Mouse (Mus musculus): ENCODE measurements at regions not wholly inside any gene's neighbourhood (a gene's known extent, or its start where the extent isn't known, plus 50 kb on each side); places are given as distances from the start of the nearest gene placed in this dataset.
"Not testable (repeated sequence)": the region's sequence is repeated elsewhere in the genome, so short reads cannot be mapped to it uniquely, and the experiment has no call there.

DNA sequence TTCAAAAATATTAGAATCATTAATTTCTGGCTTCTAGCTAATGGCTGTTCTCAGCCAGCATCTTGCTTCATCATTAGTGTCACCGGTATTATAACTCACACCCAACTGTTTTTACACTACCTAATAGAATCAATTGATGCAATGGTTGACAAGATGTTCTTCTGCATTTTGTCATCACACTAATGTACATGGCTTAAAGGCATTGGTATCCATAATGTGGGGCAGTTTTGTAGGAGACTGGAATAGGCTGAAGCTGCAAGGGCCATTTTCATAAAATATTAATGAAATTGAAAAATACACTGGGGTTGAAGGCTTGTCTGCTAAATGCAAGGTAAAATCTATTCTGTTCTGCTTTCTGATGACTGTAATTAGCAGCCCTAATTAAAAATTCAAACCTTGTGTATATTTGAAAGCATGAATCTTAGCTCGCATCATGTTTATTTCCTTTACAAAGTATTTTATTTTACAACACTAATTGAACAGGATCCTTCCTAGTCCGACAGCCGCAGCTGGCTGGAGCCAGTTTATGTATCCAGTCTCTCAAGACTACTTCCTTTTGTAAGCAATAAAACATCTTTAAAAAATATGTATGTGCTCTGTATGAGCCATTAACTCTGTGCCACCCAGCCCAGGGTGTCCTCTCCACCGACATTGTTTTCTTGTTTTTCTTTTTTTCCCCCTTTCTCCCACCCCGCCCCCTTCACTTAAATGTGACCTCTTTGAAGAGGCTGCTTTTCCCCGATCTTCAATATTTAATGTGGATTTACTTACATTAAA, 259.6 kb downstream of the Pou4f1 start:
- peak; percentile 14 for DNase-seq

DNA sequence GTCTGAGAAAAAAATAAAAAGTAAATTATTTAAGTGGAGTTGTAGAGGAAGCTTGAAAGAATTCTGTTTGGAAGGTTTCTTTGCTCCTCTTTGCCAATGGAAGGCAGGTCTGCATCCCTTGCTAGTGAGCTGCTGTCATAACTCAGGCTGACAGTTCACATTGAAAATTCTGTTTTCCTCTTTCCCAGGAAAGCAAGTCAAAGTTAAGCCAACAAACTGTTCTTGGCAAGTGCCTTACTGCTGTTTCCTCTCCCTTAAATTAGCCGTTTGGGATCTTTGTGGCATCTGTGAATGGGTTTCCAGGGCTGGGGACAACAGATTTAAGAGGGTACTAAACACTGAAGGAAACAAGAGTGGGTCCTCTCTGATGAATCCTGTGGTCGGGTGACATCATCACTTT, 261.2 kb downstream of the Pou4f1 start:
- peak; percentile 9 for DNase-seq

DNA sequence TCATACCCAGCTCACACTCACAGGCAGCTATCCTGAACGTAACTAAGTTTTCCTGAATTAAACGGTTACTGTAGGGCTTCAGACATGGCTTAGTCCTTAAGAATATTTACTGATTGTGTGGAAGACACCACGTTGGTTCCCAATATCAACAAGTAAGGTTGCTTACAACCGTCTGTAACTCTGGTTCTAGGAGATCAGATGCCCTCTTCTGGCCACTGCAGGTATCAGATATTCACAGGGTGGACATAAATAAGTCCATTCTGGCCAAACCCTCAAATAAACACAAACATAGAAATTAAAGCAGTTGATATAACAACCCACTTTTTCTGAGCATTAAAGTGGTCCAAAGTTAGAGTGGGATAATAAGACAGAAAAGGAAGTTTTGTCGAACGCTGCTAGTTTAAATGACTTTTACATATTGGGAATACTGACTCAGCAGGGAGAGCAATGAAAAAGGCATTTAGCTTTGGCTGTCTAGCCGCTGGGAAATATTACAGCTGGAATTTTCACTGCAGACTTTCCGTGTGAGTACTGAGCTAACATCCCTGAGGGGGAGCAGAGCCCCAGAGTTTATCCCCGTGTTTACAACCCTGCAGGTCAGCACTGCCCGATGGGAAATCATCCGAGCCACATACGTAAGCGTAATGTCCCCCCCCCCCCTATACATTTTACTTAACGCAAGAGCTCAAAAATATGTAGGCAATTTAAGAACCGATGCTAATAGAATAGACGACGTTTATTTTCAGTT, 264.4 kb downstream of the Pou4f1 start:
- peak; percentile 41 for DNase-seq

DNA sequence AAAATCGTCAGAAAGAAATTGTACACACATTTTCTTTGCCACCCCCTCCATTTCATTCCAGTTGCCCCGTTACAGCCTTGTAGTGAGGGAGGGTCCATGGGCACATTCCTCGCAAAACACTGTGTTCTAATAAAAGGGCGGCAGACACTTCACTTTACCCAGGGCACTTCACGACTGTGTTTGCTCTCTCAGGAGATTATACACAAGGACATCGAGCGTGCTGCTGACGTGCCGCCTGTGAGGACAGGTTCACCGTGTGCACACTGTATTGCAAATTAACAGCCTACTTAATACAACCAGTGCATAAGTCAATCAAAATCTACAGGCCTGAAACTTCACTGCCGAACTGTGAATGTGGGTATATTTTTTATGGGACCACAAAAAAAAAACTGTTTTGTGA, 274.6 kb downstream of the Pou4f1 start:
- DNase-seq = no peak

DNA sequence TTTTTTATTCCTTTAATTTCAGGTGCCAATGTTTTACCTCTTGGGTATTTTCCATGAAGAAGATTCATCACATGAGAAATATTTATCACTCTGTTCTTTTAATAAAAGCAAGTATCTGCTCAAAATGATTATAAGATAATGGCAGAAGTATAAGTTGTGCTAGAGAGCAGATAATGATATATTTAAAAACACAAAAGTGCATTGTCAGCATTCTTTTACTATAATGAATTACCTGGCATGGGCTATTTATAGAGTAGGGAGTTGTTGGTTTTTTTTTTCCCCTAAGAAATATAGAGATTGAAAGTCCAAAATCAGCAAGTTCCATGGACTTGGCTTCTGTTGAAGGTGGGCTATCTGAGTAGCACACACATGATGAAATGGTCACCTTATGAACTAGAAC, 292.7 kb downstream of the Pou4f1 start:
- DNase-seq = no peak

DNA sequence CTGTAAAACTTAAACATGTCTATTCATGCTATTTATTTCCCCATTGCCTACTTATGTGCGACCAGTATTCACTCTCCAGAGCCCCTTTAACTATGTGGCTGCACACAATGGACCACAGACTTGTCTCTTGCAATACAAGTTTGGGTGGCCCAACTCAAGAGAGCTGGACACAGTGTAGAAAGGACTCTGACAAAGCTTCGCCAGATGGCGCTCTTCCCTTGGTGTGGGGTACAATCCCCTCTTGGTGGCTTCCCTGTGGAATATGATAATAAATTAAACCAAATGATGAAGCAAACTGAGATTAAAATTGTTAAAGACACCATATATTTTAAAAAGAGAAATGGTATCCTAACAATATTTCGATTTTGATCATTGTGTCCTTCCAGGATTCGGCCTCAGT, 302.6 kb upstream of the Ednrb start:
- DNase-seq = peak; percentile 67

DNA sequence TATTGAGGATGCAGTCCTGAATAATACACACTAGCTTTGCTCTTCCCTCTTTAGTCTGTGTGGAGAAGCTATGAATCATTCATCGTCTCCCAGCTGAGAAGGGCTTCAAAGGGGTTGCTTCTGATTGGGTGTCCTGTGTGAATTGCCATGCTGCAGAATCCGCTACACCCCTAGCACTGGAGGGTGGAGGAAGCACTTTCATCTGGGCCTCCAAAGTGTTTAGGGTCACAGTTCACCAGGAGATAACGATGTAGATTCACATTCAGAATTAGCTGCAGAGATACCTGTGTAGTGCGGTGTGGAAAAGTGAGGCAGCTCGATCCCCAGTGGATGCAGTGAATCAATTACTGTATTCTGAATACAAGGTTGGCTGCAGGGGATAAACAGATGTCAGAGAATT, 301.2 kb upstream of the Ednrb start:
- no peak for DNase-seq

DNA sequence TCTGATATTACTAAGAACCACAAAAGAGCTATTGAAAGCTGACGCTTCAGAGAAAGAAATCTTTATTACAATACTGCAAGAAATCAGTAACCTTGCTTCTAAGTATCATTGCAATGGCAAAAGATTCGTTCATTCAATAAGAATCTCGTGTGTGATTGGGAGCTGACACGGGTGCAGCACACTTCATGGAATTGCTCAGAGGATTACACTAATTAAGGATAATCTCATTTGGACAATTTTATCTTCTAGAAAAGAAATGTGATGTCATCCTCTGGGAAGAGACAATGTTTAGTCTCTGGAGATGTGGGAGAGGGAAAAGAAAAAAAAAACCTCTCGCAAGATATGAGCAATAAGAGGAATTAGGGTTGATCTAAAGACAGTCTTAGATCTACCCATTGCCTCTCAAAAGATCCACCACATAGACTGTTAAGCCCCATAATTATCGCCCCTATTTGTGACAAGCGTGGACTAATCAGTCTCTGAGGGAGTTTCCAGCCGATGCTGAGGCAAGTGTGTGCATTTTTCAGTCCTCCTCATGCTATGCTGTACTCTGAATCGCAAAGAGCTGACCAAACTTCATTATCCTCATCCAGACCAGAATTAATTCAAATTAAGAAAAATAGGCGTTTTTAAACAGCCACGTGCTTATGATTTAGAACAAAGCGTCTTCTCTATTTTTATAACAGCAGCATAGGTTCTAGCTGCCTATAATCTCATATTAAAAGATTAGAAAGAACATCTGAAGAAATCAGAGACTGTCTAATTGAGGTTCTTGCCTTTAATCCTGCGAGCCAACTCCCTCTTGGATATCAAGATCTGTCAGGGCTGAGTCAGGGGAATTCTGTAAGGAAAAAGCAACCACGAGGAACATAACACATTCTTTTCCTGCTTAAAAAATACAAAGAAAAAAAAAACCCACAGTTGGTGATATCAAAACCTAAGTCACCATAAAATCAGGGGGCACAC, 271.1 kb upstream of the Ednrb start:
- DNase-seq = no peak

DNA sequence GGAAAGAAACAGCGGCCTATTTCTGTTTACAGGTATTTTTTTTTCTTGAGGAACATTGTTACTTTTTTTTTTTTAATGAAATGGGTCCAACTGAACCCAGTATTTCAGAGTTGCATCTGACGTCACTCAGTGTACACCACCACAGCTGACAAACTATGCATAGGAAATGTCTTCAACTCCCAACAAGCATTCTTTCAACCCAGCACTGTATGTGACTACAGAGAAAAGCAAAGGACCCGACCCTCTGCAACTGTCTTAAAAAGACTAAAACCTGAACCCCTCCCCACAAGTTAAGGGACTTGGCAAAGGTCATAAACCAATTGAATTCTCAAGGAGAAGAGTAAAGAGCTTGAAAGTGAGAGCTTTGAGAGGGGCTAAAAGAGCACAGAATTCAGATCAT, 270.0 kb upstream of the Ednrb start:
- DNase-seq = no peak

DNA sequence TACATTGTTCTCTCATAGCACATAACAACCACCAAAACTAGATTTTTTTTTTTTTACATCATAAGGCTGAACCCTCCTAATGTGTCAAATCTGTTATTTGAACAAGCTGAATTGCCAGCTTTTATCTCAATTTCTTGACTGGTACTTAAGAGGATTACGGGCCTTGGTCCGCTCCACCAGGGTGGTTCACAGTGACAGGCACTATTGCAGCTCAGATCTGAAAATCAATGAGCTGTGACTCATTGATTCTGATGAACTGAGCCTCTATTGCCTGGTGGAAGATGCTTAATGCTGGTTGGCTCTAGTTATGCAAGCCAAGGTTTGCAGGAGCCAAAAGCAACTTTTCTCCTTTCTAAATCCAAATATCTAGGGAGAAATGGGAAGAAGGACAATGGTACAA, 269.2 kb upstream of the Ednrb start:
- DNase-seq = no peak

DNA sequence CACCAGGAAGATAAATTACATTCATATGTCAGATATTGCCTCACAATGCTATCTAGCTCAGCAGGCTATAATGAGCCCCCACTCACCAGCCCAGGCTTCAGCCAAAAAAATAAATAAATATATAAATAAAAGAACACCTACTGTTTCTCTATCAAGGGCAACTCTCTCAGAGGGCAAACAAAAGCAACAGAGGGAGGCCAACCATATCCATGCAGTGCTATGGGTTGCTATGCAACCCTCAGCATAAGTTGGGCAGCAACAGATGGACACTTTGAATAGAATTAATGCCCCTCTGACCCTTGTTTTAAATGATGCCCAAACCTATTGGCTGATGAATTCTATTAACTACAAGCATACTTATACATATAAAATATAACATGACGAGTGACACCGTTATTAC, 242.2 kb upstream of the Ednrb start:
- DNase-seq = no peak

DNA sequence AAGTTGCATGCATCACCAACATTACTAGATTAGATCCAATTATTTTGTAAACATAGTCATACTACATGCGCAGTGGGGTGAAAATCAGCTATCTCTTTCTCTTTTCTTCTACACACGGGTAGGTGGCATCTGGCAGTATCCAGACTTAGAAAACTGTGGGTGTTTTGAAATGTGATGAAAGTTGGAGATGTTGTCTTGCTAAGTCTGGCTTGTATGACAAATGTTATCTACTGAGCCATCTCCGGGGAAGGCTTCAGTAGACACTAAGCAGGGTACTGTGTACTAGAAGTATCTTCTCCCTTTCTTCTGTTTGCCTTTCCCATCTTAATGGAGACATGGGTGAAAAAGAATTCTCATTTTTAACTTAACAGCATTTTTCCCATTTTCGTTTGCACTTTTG, 220.0 kb upstream of the Ednrb start:
- DNase-seq = not testable (repeated sequence)

DNA sequence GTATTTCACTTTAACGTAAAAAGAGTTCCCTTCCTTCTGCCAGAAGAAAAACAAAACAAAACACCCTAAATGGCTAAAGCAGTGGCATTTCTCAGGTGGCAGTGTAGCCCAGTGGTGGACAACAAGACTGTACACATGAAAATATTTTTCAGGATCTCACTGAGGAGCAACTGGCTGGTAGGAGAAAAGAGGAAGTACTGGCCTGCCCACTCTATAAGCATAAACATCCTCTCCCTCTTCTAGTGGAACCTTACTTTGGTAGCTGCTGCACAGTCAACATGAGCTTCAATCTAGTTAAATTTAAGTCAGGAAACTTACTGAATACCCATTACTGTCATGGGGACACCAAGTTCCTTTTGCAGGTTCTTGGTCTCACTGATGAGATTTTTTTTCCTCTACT, 209.5 kb upstream of the Ednrb start:
- DNase-seq = no peak

DNA sequence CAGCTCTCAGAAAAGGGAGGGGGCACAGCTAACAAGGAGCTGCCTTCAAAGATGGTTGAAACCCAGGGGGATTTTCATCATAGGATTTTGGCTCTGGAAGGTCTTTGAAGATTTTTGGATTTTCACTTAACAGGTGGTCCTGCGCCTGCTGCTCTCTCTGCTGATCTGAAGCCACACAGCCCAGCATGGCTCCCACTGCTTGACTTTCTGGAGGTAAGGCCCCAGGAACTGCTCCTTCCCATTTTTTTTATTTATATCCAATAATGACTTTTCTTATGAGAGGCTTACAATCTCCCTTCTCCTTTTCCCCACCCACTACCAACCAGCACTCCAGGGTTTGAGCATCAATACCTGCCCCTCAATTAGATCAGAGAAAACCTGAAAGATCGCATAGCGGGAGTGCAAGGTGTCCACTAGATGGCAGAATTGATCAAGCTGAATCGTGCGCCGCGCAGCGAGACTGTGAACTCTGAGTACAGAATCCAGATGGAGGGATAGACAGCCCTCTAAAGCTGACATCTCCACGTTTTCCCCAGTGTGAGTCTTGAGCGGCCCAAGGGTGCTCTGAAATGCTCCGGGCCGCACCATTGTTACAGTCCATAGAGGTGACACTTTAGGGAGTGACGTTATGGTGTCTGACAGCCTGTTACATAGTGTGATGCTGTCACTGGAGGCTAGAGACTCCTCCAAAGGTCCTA, 194.6 kb upstream of the Ednrb start:
- DNase-seq = peak; percentile 74

DNA sequence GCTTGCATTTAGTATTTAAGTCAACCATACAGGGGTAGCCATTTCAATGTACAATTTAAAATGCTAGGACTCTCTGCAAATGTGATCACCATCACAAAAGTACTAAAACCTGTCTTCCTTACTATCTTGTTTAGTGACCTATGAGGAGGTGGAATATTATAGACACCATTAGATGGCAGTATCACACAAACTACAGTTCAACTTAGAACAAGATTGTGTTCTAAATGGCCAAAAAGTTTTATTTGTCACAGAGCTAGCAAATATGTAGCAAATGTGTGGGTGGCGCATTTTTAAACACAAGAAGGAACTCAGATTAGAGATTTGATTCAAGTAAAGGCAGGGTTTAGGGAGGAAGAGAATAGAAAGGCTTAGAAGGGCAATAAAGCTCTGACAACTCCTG, 189.4 kb upstream of the Ednrb start:
- DNase-seq = no peak

DNA sequence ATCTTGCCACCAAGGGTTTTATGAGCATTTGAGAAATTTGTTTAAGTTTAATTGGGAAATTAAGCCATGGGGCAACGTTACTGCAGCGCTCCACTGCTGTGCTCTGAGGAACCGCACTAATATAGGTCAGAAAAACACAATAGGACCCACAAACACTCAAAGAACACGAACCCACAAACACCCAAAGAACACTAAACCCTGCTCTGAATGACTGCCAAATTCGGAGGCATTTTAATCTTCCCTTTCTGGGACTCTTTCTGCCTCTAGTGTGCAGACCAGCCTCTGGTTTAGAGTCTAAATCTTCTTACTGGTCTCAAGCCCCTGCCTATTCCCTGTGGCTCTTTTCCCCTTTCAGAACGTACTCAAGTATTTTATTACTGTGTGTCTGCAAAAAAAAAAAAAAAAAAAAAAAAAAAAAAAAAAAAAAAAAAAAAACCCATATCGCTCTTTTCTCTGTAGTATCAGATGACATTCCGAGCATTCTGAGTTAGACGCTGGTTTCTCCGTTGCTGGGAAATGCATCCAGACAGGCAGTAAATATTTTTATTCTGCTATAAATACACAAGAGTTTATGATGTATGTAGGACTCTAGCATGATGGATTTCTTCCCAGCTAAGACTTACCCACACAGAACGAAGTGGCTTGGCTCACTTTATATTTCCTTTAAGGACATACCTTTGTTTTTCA, 186.7 kb upstream of the Ednrb start:
- no peak for DNase-seq

DNA sequence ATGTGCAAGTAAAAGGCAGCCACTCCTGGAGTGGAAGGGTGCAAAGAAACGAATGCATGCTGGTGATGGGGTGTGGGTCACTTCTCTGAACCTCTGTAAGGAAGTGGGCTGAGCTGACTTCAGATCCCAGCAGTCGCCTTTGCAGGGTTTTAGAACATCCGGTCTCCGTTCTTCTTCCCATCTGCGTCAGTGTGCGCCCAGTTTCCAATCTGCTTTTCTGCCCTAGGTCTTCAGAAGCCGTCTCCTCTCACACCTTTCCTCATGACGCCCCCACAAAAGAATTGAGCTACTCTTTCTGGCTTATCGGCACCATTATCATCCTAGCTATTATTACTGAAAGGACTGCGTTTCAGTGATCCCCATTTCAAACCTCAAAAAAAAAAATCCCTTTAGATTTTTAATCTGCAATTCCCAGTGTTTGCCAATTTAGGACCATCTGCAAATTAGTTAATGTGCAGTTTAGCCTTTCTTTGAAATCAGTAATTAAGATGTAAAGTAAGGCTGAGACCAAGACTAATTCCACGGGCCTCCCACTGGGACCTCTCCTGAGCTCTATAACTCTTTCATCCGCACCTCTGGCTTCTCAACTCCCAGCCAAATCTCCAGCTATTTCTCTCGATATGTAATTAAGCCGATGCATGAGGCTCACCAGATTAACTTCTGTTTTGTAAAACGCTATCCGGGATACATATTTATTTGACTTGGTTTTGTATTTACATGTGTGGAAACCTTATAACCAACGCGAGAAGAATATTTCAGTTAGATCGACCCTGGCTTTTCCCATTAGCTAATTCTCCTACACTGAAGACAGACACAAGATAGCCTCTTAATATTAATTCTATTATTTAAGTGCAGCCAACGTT, 185.7 kb upstream of the Ednrb start:
- DNase-seq = no peak

DNA sequence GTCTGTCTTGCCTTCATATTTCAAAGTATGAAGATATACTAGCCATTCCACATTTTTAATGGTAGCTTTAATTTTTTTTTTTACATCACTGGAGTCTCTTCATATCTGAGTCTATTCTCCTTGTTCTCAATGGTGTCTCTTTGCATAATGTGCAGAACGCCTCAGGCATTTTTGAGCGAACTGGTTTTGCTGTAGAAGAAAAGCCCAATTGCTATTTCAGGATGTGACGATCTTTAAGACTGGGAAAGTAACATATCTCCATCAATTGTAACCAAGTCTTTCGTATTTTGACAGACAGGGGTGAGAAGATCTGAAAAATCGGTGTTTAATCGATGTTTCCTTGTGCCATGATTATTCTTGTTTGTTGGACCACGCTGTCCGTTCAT, 183.7 kb upstream of the Ednrb start:
- no peak for DNase-seq

DNA sequence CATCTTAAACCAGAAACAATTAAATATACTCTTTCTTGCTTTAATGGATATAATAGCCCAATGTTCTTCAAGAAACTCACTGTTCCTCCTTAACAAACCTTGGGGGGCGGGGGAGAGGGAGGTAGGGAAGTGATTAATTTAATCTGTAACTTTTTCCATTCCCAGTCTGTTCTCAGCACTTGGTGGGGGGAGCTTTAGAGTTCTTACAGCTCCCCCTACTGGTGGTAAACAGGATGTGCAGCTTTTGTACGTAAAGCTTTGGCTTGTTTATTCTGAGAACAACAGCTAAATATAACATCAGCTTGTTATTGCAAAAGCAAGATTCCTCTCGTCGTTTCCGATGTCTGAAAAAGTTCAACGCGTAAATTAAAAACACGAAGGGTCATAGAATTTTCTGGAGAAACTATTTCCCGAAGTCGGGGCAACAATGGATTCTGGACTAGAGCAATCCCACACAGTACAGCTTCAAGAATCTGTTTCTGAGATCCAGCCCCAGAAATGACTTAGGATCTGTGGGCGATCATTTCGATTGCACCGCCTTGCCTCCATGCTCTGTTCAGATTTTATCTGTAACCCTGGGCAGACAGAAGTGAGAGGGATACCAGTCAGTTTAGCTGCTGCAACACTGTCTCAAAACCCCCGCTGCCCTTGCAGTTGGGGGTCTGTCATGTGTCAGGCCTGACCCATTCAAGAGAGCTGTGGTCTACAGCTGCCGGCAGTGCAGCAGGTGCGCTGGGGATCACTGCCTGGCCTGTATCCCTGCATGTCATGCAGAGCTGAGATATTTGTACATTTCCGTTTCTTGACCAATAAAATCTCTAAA, 183.1 kb upstream of the Ednrb start:
- peak; percentile 85 for DNase-seq

DNA sequence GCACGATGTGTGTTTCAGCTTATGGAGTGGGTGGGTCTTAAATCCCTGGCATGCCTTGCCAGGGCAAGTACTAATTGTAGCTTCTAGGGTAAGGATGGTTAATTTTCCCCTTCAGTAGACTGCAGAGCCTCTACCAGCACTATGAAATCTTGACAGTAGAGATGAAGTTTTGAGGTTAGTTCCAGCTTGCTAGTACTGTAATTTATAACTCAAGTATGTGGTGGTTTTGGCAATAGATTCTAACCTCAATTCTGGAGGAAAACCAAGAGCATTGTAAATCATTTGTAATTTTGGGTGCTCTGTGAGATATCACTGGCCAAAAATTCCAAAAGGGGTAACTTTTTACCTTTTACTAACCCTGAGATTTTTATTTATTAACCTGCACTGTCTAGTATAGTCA, 164.3 kb upstream of the Ednrb start:
- DNase-seq = no peak
